32 mouse cellular contexts compared by ENCODE assay signal in the genomic region with DNA sequence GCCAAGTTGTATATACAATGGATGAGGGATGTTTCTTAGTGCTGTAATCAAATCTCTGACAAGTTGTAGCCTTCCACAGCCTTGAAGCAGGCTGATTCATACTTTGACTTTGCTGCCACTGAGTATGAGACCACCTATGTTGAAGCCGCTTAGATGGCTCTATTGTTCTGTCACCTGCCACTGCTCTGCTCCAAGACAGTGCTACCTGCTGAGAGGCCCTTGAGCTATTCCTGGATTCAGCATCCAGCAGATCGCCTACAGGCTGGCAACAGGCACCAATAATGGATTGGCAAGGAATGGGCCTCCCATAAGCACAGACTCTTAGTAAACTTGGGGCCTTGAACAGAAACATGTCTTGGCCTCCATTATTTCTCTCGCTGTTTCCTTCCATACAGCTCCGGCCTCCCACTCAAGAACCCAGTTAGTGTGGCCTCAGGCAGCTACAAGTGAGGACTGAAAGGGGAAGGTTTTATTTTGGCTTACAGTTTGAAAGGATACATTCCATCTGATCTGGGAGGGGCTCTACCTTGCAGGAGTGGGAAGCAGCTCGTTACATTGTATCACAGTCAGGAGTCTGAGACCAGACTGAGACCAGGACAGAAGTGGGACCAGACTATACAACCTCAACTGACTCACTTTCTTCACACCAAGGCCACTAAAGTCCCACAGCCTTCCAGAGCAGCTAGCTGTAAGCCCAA. TPM values are rescaled to one million over a fixed set of nuclear protein-coding genes. Genes with fewer than 3 reads are reported as not detected.
DNase-seq lines count a peak whose midpoint lies in the region; ATAC-seq and TF ChIP-seq lines count a peak whose summit lies in the region.
"Had no signal": no experiment of that assay in that cellular context is flagged by ENCODE, and none has a peak within 500 bp of the region (broad histone marks: within the 10 kb centered on the region; RNA-seq: fewer than 3 reads in every experiment).

No protein-coding gene starts in this region.

- TF ChIP-seq EP300 in ES-Bruce4 (IDR thresholded peaks at IDR 0.05; ENCODE audit: insufficient read depth, low read depth, low read length): peak; percentile 74; the same call in 1 of the 2 replicates

- H3K27ac ChIP-seq in ES-Bruce4 (ENCODE audit: insufficient read depth, low read length) (0 out of 2 replicates have a peak overlapping the region, but pooled peaks have one; percentile 10), ES-E14 (ENCODE audit: insufficient read depth, low read depth, low read length, poor library complexity, severe bottlenecking) (peak overlapping the region; percentile 44; the same call in 1 of the 2 replicates)
- H3K27ac ChIP-seq in hindbrain, postnatal 0 days: no peak overlapping the region
- H3K27ac ChIP-seq: embryonic facial prominence, embryonic 10.5 days; embryonic facial prominence, embryonic 12.5 days; forebrain, embryonic 13.5 days; forebrain, embryonic 15.5 days had no signal

- in situ Hi-C loops in ES-E14 (cut with MboI; ENCODE audit: low sequenced_read_pairs in 2 of 2, unreplicated experiment in 2 of 2): loop anchor here (5.0 kb wide), 1 partner anchor 43 kb away; no protein-coding TSS in a partner anchor

- no peak overlapping the region for H3K4me3 ChIP-seq in ES-Bruce4 (ENCODE audit: low read depth, low read length)
- no peak overlapping the region for H3K4me3 ChIP-seq in ES-E14 (ENCODE audit: insufficient read depth in 1 of 2, low read depth in 1 of 2, low read length in 2 of 2, poor library complexity in 1 of 2, severe bottlenecking in 1 of 2)
- no peak overlapping the region for H3K4me3 ChIP-seq in hindbrain, postnatal 0 days (ENCODE audit: low read length)
- H3K4me3 ChIP-seq: embryonic facial prominence, embryonic 10.5 days; embryonic facial prominence, embryonic 12.5 days; forebrain, embryonic 13.5 days; forebrain, embryonic 15.5 days had no signal

- H3K9ac ChIP-seq in ES-Bruce4 (ENCODE audit: low read depth, poor library complexity, severe bottlenecking): no peak overlapping the region
- no peak overlapping the region for H3K9ac ChIP-seq in ES-E14 (ENCODE audit: insufficient read depth, low read depth, low read length, poor library complexity, severe bottlenecking)
- no peak overlapping the region for H3K9ac ChIP-seq in hindbrain, postnatal 0 days (replicated peaks; ENCODE audit: low read length)
- H3K9ac ChIP-seq: embryonic facial prominence, embryonic 12.5 days; forebrain, embryonic 13.5 days; forebrain, embryonic 15.5 days; forebrain, postnatal 0 days had no signal

- ATAC-seq in hindbrain, postnatal 0 days: no peak
- ATAC-seq: activated CD4-positive, CD25-positive, alpha-beta regulatory T cell, adult 4 months; CD4-positive, CD25-positive, alpha-beta regulatory T cell, adult 4 months; forebrain, embryonic 13.5 days; forebrain, embryonic 15.5 days; forebrain, postnatal 0 days; Patski had no signal

- H3K4me1 ChIP-seq in ES-Bruce4 (ENCODE audit: control insufficient read depth, insufficient read depth, low read length) (no peaks in the 10 kb centered on the region), ES-E14 (ENCODE audit: control insufficient read depth in 2 of 2, insufficient read depth in 2 of 2, low read length in 2 of 2, poor library complexity in 1 of 2) (peaks cover 0 to 2% of the 10 kb centered on the region in 2 experiments; a peak in 1 of 4 replicates)
- no peaks in the 10 kb centered on the region for H3K4me1 ChIP-seq in hindbrain, postnatal 0 days (ENCODE audit: insufficient read depth, low read length)
- H3K4me1 ChIP-seq: embryonic facial prominence, embryonic 10.5 days; embryonic facial prominence, embryonic 12.5 days; forebrain, embryonic 13.5 days; forebrain, embryonic 15.5 days had no signal

- WGBS in hindbrain, postnatal 0 days: 82% methylated on average over 5 of the region's 5 CpGs

- intact Hi-C loops in heart, postnatal 14 days (cut with DNase I): loop anchor here (5.0 kb wide), 1 partner anchor 52 kb away; no protein-coding TSS in a partner anchor

- peak; percentile 82 for DNase-seq in heart, adult 11 months
- no peak for DNase-seq in heart, postnatal 14 days
- DNase-seq in ES-E14 (ENCODE audit: low read depth, low spot score) (no peak), R1 (ENCODE audit: low read depth, low spot score) (peak; percentile 68)
- no peak for DNase-seq in hindbrain, postnatal 0 days (ENCODE audit: low spot score)
- DNase-seq in neural tube, embryonic 10.5 days (ENCODE audit: extremely low spot score, low spot score): no peak
- DNase-seq in lung, postnatal 36 days: no peak
- DNase-seq: adrenal gland, adult 8-10 months; adrenal gland, postnatal 14 days; adrenal gland, postnatal 36 days; B cell, adult 2 months; cerebellum, adult 11 months; cerebellum, adult 18-20 months; cerebellum, adult 9-10 months; cerebellum, postnatal 10 days; cerebellum, postnatal 25 days; forebrain, postnatal 0 days had no signal

- no peaks in the 10 kb centered on the region for H3K36me3 ChIP-seq in ES-Bruce4 (ENCODE audit: control insufficient read depth, insufficient read depth, low read length, poor library complexity, severe bottlenecking)
- no peaks in the 10 kb centered on the region for H3K36me3 ChIP-seq in ES-E14 (ENCODE audit: control insufficient read depth, insufficient read depth, low read length, poor library complexity, severe bottlenecking)
- no peaks in the 10 kb centered on the region for H3K36me3 ChIP-seq in hindbrain, postnatal 0 days (ENCODE audit: insufficient read depth, low read length)
- H3K36me3 ChIP-seq: forebrain, embryonic 15.5 days had no signal

- no peak for TF ChIP-seq CTCF in ES-Bruce4 (IDR thresholded peaks at IDR 0.05; ENCODE audit: low read depth, low read length)
- no peak for TF ChIP-seq CTCF in hindbrain, postnatal 0 days (IDR thresholded peaks at IDR 0.05; ENCODE audit: low read depth)

- no peak overlapping the region for H3K4me2 ChIP-seq in hindbrain, postnatal 0 days (ENCODE audit: low read depth, low read length)
- H3K4me2 ChIP-seq: embryonic facial prominence, embryonic 12.5 days; forebrain, embryonic 13.5 days; forebrain, embryonic 15.5 days had no signal

- no peak for TF ChIP-seq POLR2A in ES-Bruce4 (IDR thresholded peaks at IDR 0.05; ENCODE audit: insufficient read depth, low read length)

- no peaks in the 10 kb centered on the region for H3K27me3 ChIP-seq in ES-Bruce4 (ENCODE audit: control insufficient read depth, insufficient read depth, low read length, poor library complexity, severe bottlenecking)
- no peaks in the 10 kb centered on the region for H3K27me3 ChIP-seq in hindbrain, postnatal 0 days (ENCODE audit: insufficient read depth, low read length)
- H3K27me3 ChIP-seq: CH12.LX; embryonic facial prominence, embryonic 12.5 days; forebrain, embryonic 13.5 days; forebrain, embryonic 15.5 days; Patski had no signal

- H3K9me3 ChIP-seq in ES-Bruce4 (replicated peaks; ENCODE audit: control insufficient read depth, insufficient read depth, low read length, poor library complexity, severe bottlenecking) (no peaks in the 10 kb centered on the region), ES-E14 (ENCODE audit: control insufficient read depth, insufficient read depth, low read depth, low read length) (no peaks in the 10 kb centered on the region)
- no peaks in the 10 kb centered on the region for H3K9me3 ChIP-seq in hindbrain, postnatal 0 days (ENCODE audit: low read length)
- H3K9me3 ChIP-seq: embryonic facial prominence, embryonic 12.5 days; forebrain, embryonic 13.5 days; forebrain, embryonic 15.5 days had no signal

TF ChIP-seq in ES-E14, 5 proteins besides CTCF, POLR2A, EP300 and RAD21:
- TF ChIP-seq HCFC1 (IDR thresholded peaks at IDR 0.05; ENCODE audit: borderline replicate concordance, insufficient read depth, low read length) (no peak), ZNF384 (IDR thresholded peaks at IDR 0.05; ENCODE audit: low read depth, low read length) (no peak), CHD2 (IDR thresholded peaks at IDR 0.05; ENCODE audit: low read depth, low read length) (no peak), ZC3H11A (IDR thresholded peaks at IDR 0.05; ENCODE audit: borderline replicate concordance, low read depth, low read length) (no peak), MAFK (IDR thresholded peaks at IDR 0.05; ENCODE audit: insufficient read depth, low read depth, low read length) (no peak)

RNA-seq across cellular contexts. Expression of a gene that starts 10.7 kb away (rescaled TPM):
- 10 to 100 TPM; 29.3 to 40.9 TPM for total RNA-seq in heart, postnatal 14 days (2021)
- polyA plus RNA-seq in ES-Bruce4 (2011; ENCODE audit: insufficient read depth, insufficient read length, low read depth, missing spikeins): 9.7 and 11.5 TPM in 2 replicates
- 11.6 and 21.7 TPM in 2 replicates for total RNA-seq in ES-E14 (2012; rRNA removed)
- 4.9 and 9.3 TPM in 2 replicates for total RNA-seq in hindbrain, postnatal 0 days (2014; rRNA removed)
- polyA plus RNA-seq in hindbrain, postnatal 0 days (2015; fragmentation: Nextera tagmentation; extraction: Ambion mirVana): 1.8 and 2.6 TPM in 2 replicates

RNA-seq across cellular contexts. Expression of a gene that starts 20.1 kb away (rescaled TPM):
- total RNA-seq in heart, postnatal 14 days (2021): not detected
- not detected in 2 replicates for polyA plus RNA-seq in ES-Bruce4 (2011; ENCODE audit: insufficient read depth, insufficient read length, low read depth, missing spikeins)
- 0.49 and 1.3 TPM in 2 replicates for total RNA-seq in ES-E14 (2012; rRNA removed)
- total RNA-seq in hindbrain, postnatal 0 days (2014; rRNA removed): 0.36 and 1.2 TPM in 2 replicates
- polyA plus RNA-seq in hindbrain, postnatal 0 days (2015; fragmentation: Nextera tagmentation; extraction: Ambion mirVana): 0.10 and 0.25 TPM in 2 replicates
- total RNA-seq: adrenal gland, postnatal 14 days; adrenal gland, postnatal 36 days; CH12.LX; forebrain, postnatal 0 days had no signal
- polyA plus RNA-seq: activated CD4-positive, CD25-positive, alpha-beta regulatory T cell, adult 4 months; embryonic facial prominence, embryonic 10.5 days; forebrain, embryonic 11.5 days; forebrain, embryonic 13.5 days; forebrain, embryonic 15.5 days; forebrain, postnatal 0 days had no signal

RNA-seq across cellular contexts. Expression of a gene that starts 34.0 kb away (rescaled TPM):
- total RNA-seq in heart, postnatal 14 days (2021): not detected
- 3.2 and 4.1 TPM in 2 replicates for polyA plus RNA-seq in ES-Bruce4 (2011; ENCODE audit: insufficient read depth, insufficient read length, low read depth, missing spikeins)
- total RNA-seq in ES-E14 (2012; rRNA removed): 1.5 and 1.6 TPM in 2 replicates
- not detected in 2 replicates for total RNA-seq in hindbrain, postnatal 0 days (2014; rRNA removed)
- polyA plus RNA-seq in hindbrain, postnatal 0 days (2015; fragmentation: Nextera tagmentation; extraction: Ambion mirVana): not detected in 2 replicates
- total RNA-seq: adrenal gland, adult 18-20 months; adrenal gland, adult 8-10 months; adrenal gland, postnatal 14 days; adrenal gland, postnatal 36 days; CH12.LX; forebrain, postnatal 0 days; MEL had no signal
- polyA plus RNA-seq: activated CD4-positive, CD25-positive, alpha-beta regulatory T cell, adult 4 months; brain, embryonic 14.5 days; CD4-positive, CD25-positive, alpha-beta regulatory T cell, adult 4 months; cortical plate, adult 2 months; embryonic facial prominence, embryonic 10.5 days; embryonic facial prominence, embryonic 12.5 days; embryonic facial prominence, embryonic 14.5 days; forebrain, embryonic 11.5 days; forebrain, embryonic 13.5 days; forebrain, embryonic 15.5 days; forebrain, postnatal 0 days; Patski had no signal

RNA-seq across cellular contexts. Expression of a gene that starts 38.4 kb away (rescaled TPM):
- not detected for total RNA-seq in heart, postnatal 14 days (2021)
- polyA plus RNA-seq in ES-Bruce4 (2011; ENCODE audit: insufficient read depth, insufficient read length, low read depth, missing spikeins): not detected in 2 replicates
- 0.37 and 0.54 TPM in 2 replicates for total RNA-seq in ES-E14 (2012; rRNA removed)
- 0.31 and 1.3 TPM in 2 replicates for total RNA-seq in hindbrain, postnatal 0 days (2014; rRNA removed)
- polyA plus RNA-seq in hindbrain, postnatal 0 days (2015; fragmentation: Nextera tagmentation; extraction: Ambion mirVana): not detected in 2 replicates
- total RNA-seq: CH12.LX; forebrain, postnatal 0 days; MEL had no signal
- polyA plus RNA-seq: activated CD4-positive, CD25-positive, alpha-beta regulatory T cell, adult 4 months; brain, embryonic 14.5 days; CD4-positive, CD25-positive, alpha-beta regulatory T cell, adult 4 months; cortical plate, adult 2 months; embryonic facial prominence, embryonic 10.5 days; embryonic facial prominence, embryonic 14.5 days; forebrain, embryonic 11.5 days; forebrain, embryonic 13.5 days; forebrain, embryonic 15.5 days; forebrain, postnatal 0 days had no signal

RNA-seq across cellular contexts. Expression of a gene that starts 38.4 kb away (rescaled TPM):
- total RNA-seq in heart, postnatal 14 days (2021): 1 to 10 TPM in 1 of 2 experiments, under 1 TPM in 1; 0.68 to 1.1 TPM
- polyA plus RNA-seq in ES-Bruce4 (2011; ENCODE audit: insufficient read depth, insufficient read length, low read depth, missing spikeins): not detected in 2 replicates
- total RNA-seq in ES-E14 (2012; rRNA removed): 1.4 and 5.1 TPM in 2 replicates
- total RNA-seq in hindbrain, postnatal 0 days (2014; rRNA removed): not detected in 2 replicates
- not detected in 2 replicates for polyA plus RNA-seq in hindbrain, postnatal 0 days (2015; fragmentation: Nextera tagmentation; extraction: Ambion mirVana)
- total RNA-seq: CH12.LX; forebrain, postnatal 0 days; MEL had no signal
- polyA plus RNA-seq: activated CD4-positive, CD25-positive, alpha-beta regulatory T cell, adult 4 months; brain, embryonic 14.5 days; CD4-positive, CD25-positive, alpha-beta regulatory T cell, adult 4 months; cortical plate, adult 2 months; embryonic facial prominence, embryonic 10.5 days; embryonic facial prominence, embryonic 12.5 days; embryonic facial prominence, embryonic 14.5 days; forebrain, embryonic 11.5 days; forebrain, embryonic 13.5 days; forebrain, embryonic 15.5 days; forebrain, postnatal 0 days had no signal

Comparison
In these comparisons a context has a peak if more than half of its experiments do, and no peak if none do; other contexts are left out.
1. DNase-seq: peak in heart, adult 11 months (single experiment) and R1 (single experiment); none in heart, postnatal 14 days (0 of 2), ES-E14 (single experiment), hindbrain, postnatal 0 days (single experiment), neural tube, embryonic 10.5 days (single experiment) and lung, postnatal 36 days (single experiment).